Mouse (Mus musculus) stomach, embryonic 16.5 days (tissue): Measurements from ENCODE around the gene Gm20708. TPM values are rescaled to one million over a fixed set of nuclear protein-coding genes. Genes with fewer than 3 reads are reported as not detected.
"Not testable (repeated sequence)": the region's sequence is repeated elsewhere in the genome, so short reads cannot be mapped to it uniquely, and the experiment has no call there.

ENCODE experiments used
- ATAC-seq: fragments of 200-750 bp; cut with Nextera tagmentation; 2 replicates; pipeline ENCODE4 v1.8.0; 2017; ENCODE audit warnings: moderate number of reproducible peaks, moderate TSS enrichment; ENCODE audit not compliant: insufficient read depth, low FRiP score
- H3K27ac ChIP-seq: fragments of 300-500 bp; sonication (generic); 2 replicates; pipeline ENCODE4 v1.5.1; 2014; ENCODE audit warnings: low read length
- H3K27me3 ChIP-seq: fragments of 300-500 bp; sonication (generic); 2 replicates; pipeline ENCODE4 v1.6.1; 2014; ENCODE audit warnings: low read length, control low read depth, mixed read lengths; ENCODE audit not compliant: control insufficient read depth, insufficient read depth
- H3K36me3 ChIP-seq: fragments of 300-500 bp; sonication (generic); 2 replicates; pipeline ENCODE4 v1.6.1; 2014; ENCODE audit warnings: low read length; ENCODE audit not compliant: control insufficient read depth, insufficient read depth
- H3K4me1 ChIP-seq: fragments of 300-500 bp; sonication (generic); 2 replicates; pipeline ENCODE4 v1.6.1; 2014; ENCODE audit warnings: low read length, control low read depth, mixed read lengths; ENCODE audit not compliant: control insufficient read depth, insufficient read depth
- H3K4me2 ChIP-seq: fragments of 300-500 bp; sonication (generic); 2 replicates; pipeline ENCODE4 v1.6.1; 2014; ENCODE audit warnings: low read depth, low read length, mixed read lengths
- H3K4me3 ChIP-seq: fragments of 300-500 bp; sonication (generic); replicated peaks from 2 replicates; pipeline ENCODE4 v1.5.1; 2014; ENCODE audit warnings: mild to moderate bottlenecking, low read length
- H3K9ac ChIP-seq: fragments of 300-500 bp; sonication (generic); 2 replicates; pipeline ENCODE4 v1.6.1; 2014; ENCODE audit warnings: low read length
- H3K9me3 ChIP-seq: fragments of 300-500 bp; sonication (generic); replicated peaks from 2 replicates; pipeline ENCODE4 v1.6.1; 2016; ENCODE audit warnings: low read length, control low read depth; ENCODE audit not compliant: control insufficient read depth
- WGBS: fragments of 180-500 bp; shearing (Covaris S2); extraction: QIAGEN DNeasy Blood & Tissue Kit; methylation state at CpG from one replicate; pipeline ENCODE4 v1.1.7; 2014; 5-methylcytosine and 5-hydroxymethylcytosine counted together
- polyA plus RNA-seq: library from polyadenylated mRNA; unstranded; fragments of >200 nt; fragmentation: Nextera tagmentation; extraction: Ambion mirVana; gene quantifications from 2 replicates; pipeline ENCODE4 v1.2.1, GENCODE M21; 2015

Gene Gm20708
- polyA plus RNA-seq, 1 experiment from 2014 or later = 0.68 TPM

DNA sequence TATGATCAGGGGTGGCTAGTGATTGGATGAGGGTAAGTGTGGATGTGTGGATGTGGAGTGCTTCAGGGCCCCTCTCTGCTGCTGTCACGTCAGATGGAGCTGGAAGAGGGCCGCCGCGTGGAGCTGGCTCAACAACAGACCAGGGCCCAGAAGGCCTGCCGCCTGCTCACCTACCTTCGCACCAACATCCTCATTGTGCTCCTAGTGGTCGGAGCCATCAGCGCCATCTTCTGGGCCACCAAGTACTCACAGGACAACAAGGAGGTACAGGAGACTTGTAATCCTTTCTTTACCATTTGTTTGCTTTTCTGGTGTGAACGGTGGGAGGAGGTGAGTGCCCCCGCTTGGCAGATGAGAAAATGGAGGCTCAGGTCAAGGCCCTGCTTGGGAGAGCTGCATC is 23.2 kb upstream of the Gm20708 start:
- no peak for ATAC-seq
- WGBS = 15% methylated on average over 10 of the region's 10 CpGs
- no peaks in the 10 kb centered on the region for H3K36me3 ChIP-seq

GRCm38 (mm10) chr11:117788481-117788880 is 21.0 kb upstream of the Gm20708 start:
- not testable (repeated sequence) for H3K9ac ChIP-seq, H3K4me3 ChIP-seq, ATAC-seq, H3K36me3 ChIP-seq, H3K4me2 ChIP-seq, H3K27me3 ChIP-seq, H3K9me3 ChIP-seq, H3K27ac ChIP-seq
- 67% methylated on average over 7 of the region's 7 CpGs for WGBS
- peaks cover 19% of the 10 kb centered on the region for H3K4me1 ChIP-seq

More for the DNA sequence above, 23.2 kb upstream of the Gm20708 start:
- Histone ChIP-seq H3K9ac (0 out of 2 replicates have a peak overlapping the region, but pooled peaks have one; percentile 32), H3K4me3 (no peak overlapping the region), H3K4me2 (no peak overlapping the region), H3K27ac (no peak overlapping the region), H3K4me1 (peaks cover 29% of the 10 kb centered on the region), H3K9me3 (no peaks in the 10 kb centered on the region), H3K27me3 (no peaks in the 10 kb centered on the region)

GRCm38 (mm10) chr11:117790286-117790685 is 19.2 kb upstream of the Gm20708 start:
- peak; percentile 41 for ATAC-seq
- H3K27ac ChIP-seq = peak overlapping the region; percentile 76
- no peaks in the 10 kb centered on the region for H3K9me3 ChIP-seq
- peaks cover 17% of the 10 kb centered on the region for H3K4me1 ChIP-seq
- H3K36me3 ChIP-seq = no peaks in the 10 kb centered on the region
- peak overlapping the region; percentile 33 for H3K4me3 ChIP-seq
- H3K4me2 ChIP-seq = peak overlapping the region; percentile 69
- peak overlapping the region; percentile 70 for H3K9ac ChIP-seq
- H3K27me3 ChIP-seq = no peaks in the 10 kb centered on the region
- WGBS = 4% methylated on average over 14 of the region's 14 CpGs

- H3K27ac ChIP-seq = peak overlapping the region; percentile 76
- H3K4me1 ChIP-seq = peaks cover 17% of the 10 kb centered on the region
- ATAC-seq = peak; percentile 89
- H3K9me3 ChIP-seq = no peaks in the 10 kb centered on the region
- H3K36me3 ChIP-seq = no peaks in the 10 kb centered on the region
- H3K9ac ChIP-seq = peak overlapping the region; percentile 70
- 33% methylated on average over 23 of the region's 23 CpGs for WGBS
- peak overlapping the region; percentile 69 for H3K4me2 ChIP-seq
- peak overlapping the region; percentile 33 for H3K4me3 ChIP-seq
- H3K27me3 ChIP-seq = no peaks in the 10 kb centered on the region
Observed at GRCm38 (mm10) chr11:117790703-117791440, 18.6 kb upstream of the Gm20708 start.

DNA sequence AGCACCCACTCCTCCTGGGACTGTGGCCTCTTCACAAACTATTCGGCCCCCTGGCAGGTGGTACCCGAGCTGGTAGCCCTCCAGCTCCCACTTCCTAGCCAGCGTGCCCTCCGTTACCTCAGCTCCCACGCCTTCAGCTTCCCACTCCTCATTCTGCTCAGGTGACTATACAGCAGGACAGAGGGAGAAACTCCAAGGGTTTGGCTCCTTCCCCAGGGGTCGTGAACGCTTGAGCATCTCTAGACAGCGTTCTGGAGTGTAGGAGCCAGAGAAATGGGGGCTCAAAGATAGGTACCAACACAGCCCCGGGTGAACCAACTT is 18.1 kb upstream of the Gm20708 start:
- Histone ChIP-seq H3K4me3 (peak overlapping the region; percentile 33), H3K36me3 (no peaks in the 10 kb centered on the region), H3K4me1 (peaks cover 17% of the 10 kb centered on the region), H3K4me2 (peak overlapping the region; percentile 69), H3K27ac (peak overlapping the region; percentile 76), H3K27me3 (no peaks in the 10 kb centered on the region), H3K9me3 (no peaks in the 10 kb centered on the region), H3K9ac (peak overlapping the region; percentile 70; the same call in 1 of the 2 replicates)
- 83% methylated on average over 9 of the region's 9 CpGs for WGBS
- no peak for ATAC-seq

GRCm38 (mm10) chr11:117792281-117792888 is 17.1 kb upstream of the Gm20708 start:
- Histone ChIP-seq H3K4me1 (peaks cover 17% of the 10 kb centered on the region), H3K4me3 (peak overlapping the region; percentile 32), H3K9ac (peak overlapping the region; percentile 70), H3K27me3 (no peaks in the 10 kb centered on the region), H3K36me3 (no peaks in the 10 kb centered on the region), H3K27ac (peak overlapping the region; percentile 79), H3K9me3 (no peaks in the 10 kb centered on the region), H3K4me2 (peak overlapping the region; percentile 60)
- ATAC-seq = peak; percentile 85
- WGBS = 9% methylated on average over 22 of the region's 22 CpGs

GRCm38 (mm10) chr11:117794035-117794551 is 15.4 kb upstream of the Gm20708 start:
- H3K27me3 ChIP-seq = no peaks in the 10 kb centered on the region
- WGBS = 60% methylated on average over 4 of the region's 4 CpGs
- no peak for ATAC-seq

DNA sequence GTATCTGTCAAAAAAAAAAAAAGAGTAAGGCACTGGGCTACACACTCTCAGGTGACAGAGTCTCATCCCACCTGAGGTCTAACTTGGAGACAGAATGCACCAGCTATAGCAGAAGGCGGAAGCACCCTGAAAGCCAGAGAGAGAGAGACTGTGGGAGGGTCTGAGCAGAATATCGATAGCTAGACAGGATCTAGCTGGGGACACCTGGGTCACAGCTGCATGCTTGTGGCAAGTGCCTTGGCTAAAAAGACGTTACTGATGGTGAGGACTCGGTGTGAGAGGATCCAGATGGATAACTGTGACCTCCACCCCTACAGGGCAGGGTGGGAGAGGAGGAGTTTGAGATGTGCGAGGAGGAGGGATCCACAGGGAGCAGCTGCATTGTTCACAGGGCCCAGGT is 12.5 kb upstream of the Gm20708 start:
- 31% methylated on average over 5 of the region's 5 CpGs for WGBS
- peaks cover 16% of the 10 kb centered on the region for H3K4me1 ChIP-seq
- H3K9ac ChIP-seq = no peak overlapping the region
- no peaks in the 10 kb centered on the region for H3K36me3 ChIP-seq
- no peaks in the 10 kb centered on the region for H3K9me3 ChIP-seq
- no peaks in the 10 kb centered on the region for H3K27me3 ChIP-seq
- H3K4me2 ChIP-seq = no peak overlapping the region
- no peak overlapping the region for H3K27ac ChIP-seq
- no peak for ATAC-seq
- no peak overlapping the region for H3K4me3 ChIP-seq

More at GRCm38 (mm10) chr11:117794035-117794551, 15.4 kb upstream of the Gm20708 start:
- H3K9ac ChIP-seq = no peak overlapping the region
- no peaks in the 10 kb centered on the region for H3K9me3 ChIP-seq
- peaks cover 25% of the 10 kb centered on the region for H3K4me1 ChIP-seq
- no peak overlapping the region for H3K27ac ChIP-seq
- H3K36me3 ChIP-seq = no peaks in the 10 kb centered on the region
- no peak overlapping the region for H3K4me3 ChIP-seq
- H3K4me2 ChIP-seq = no peak overlapping the region

- no peak within 1 kb of the TSS for H3K4me2 ChIP-seq
- 51% methylated on average over 9 of the region's 9 CpGs for WGBS
- H3K9me3 ChIP-seq = no peaks in the 10 kb centered on the region
- ATAC-seq = peak; percentile 75
- H3K27ac ChIP-seq = no peak within 1 kb of the TSS
- no peaks in the 10 kb centered on the region for H3K27me3 ChIP-seq
- no peak within 1 kb of the TSS for H3K4me3 ChIP-seq
- H3K9ac ChIP-seq = peak within 1 kb of the TSS; percentile 23; the same call in 1 of the 2 replicates
- H3K36me3 ChIP-seq = no peaks in the 10 kb centered on the region
- H3K4me1 ChIP-seq = peaks cover 9% of the 10 kb centered on the region
Observed at GRCm38 (mm10) chr11:117797511-117798159, 11.8 kb upstream of the Gm20708 start, which contains the start of gene 6030468B19Rik. Gene 6030468B19Rik (plus strand): TSS chr11:117797660.
